Mouse (Mus musculus) thymus, postnatal 14 days (tissue): Measurements from ENCODE around the gene Sh3gl1.
"Not testable (repeated sequence)": the region's sequence is repeated elsewhere in the genome, so short reads cannot be mapped to it uniquely, and the experiment has no call there.

Experiments
- DNase-seq: peaks from one replicate; pipeline ENCODE4 v3.0.0; 2021

Sh3gl1 gene

DNA sequence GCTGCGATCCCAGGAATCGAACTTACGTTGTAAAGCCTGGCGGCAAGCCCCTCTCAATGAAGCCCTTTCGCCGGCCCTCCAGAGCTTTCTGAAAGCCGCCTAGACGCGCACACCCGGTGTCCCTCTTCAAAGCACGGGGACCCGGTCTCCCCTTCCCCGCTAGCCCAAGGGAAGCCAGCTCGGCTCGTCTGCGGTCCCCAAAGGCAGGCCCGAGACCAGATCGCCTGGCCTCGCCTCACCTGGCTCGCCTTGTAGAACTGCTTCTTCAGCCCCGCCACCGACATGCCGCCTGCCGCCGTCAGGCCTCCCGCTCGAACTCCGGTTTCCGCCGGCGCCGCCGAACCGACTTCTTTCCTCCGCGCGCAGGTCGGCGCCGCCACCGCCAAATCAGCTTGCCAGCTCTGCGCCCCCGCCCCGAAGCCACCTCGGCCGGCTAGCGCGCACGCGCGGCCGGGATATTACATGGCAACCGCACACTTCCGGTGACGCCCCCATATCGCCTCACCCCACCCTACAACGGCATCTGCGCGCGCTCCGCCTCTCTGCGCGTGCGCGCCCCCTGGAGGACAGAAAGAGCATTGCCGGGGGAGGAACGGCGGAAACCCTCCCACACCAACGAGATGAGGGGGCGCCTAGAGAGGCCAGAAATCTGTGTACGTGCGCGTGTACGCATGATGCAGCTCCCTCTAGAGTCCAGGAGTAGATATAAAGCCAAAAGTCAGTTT, at the start of gene Sh3gl1:
Sh3gl1 (minus strand) TSS at position 460 of the 725 bp plus-strand sequence.
- peak; percentile 100 for DNase-seq

DNA sequence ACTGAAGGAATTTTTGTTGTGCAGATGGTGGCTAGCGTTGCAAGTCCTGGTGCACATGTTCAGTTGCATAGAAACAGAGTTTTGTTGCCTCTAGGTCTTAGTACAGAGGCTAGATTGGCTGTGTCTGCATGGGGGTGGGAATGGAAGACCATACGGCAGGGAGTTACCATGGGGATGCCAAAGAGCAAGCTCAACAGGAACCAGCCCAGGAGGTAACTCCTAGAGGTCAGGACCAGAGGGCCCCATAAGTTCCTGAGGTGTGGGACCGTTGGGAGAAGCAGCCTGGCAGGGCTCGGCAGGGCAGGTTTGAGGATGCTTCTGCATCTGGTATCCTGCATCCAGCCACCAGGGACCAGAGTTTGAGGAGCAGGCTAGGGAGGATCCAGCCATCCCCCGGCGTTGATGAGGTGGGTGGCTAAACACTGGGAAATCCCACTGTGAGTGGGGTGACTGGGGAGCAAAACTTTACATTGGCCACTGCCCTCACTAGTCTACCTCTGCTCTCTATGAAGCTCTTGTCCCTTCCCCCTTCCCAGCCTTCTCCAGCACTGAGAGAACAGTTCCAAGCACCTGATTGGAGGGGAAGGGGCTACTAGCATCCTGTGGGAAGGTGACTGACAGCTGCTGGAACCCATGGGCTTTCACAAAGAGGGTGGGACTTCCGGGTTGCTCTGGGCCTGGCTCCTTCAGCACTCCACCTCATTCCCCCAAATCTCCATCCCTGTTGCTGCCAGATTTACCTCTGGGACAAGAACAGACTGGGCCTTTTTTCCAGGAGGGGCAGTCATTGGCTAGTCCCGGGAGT, 44.5 kb upstream of the Sh3gl1 start:
- DNase-seq: peak; percentile 21

DNA sequence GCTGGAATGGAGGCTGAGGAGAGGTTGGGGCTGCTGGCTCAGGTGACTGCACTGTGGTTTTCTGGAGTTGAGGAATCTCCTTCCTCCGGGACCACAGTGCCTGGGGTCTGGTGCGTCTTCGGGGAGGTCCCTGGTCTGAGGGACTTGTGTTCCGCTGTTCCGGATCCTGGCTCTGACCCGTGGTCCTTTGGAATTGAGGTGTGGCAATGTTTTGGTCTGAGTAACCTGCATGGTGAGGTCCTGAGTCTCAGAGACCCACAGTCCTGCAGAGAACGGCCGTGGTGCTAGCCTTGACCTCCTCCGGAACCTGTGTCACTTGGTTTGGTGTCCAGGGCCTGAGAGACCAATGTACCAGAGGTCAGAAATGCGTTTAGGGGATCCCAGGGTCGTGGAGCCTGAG, 43.5 kb upstream of the Sh3gl1 start:
- peak; percentile 41 for DNase-seq

DNA sequence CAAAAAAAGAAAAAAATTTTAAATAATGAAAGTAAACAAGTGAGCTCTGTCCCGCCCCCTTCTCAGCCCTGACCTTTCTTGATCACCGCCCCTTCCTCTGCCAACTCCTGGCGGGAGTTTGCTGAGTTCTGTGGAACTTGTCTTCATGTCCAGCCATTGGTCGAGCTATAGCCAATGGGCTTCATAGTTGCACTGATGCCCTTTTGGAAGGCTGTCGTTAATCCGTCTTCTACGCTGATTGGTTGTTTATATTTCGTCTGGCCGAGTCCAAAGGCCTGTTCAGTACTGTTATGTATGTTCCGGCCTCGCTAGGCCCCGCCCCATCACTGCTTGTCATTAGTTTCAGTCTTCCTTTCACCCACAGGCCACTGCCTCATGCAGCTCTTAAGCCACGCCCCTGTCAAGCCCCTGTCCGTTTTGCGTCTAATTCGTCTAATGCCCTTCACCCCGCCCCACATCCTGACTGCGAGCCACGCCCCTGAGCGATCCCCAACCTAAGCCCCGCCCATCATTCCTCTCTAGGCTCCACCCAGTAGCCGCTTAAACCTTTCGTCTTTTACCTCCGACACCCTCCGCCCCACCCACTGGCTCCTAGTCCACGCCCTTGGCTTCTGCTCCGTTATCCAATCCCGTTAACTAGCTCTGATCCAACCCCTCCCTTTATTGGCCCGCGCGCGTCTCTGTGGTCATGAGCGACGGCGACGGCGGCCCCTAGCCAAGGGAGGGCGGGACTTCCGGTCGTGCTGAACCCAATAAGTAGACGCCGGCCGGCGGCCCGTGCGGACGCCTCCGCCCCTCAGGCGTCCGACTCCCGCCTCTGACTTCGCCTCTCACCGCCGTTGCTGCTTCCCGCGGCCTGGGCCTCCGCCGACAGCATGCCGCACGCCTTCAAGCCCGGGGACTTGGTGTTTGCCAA, 42.7 kb upstream of the Sh3gl1 start, which contains the start of gene Hdgfl2:
Hdgfl2 (plus strand) TSS at position 755 of the 916 bp plus-strand sequence.
- peak; percentile 100 for DNase-seq

DNA sequence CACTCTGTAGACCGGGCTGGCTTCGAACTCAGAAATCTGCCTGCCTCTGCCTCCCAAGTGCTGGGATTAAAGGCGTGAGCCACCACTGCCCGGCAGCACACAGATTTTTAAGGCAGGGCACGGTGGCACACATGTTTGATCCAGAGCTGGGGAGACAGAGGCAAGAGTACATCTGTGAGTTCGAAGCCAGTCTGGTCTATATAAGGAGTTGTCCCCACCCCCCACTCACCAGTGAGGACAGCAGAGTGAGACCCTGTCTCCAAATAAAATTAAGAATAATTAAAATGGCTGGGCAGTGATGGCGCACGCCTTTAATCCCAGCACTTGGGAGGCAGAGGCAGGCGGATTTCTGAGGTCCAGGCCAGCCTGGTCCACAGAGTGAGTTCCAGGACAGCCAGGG, 41.9 kb upstream of the Sh3gl1 start:
- DNase-seq: peak; percentile 35

DNA sequence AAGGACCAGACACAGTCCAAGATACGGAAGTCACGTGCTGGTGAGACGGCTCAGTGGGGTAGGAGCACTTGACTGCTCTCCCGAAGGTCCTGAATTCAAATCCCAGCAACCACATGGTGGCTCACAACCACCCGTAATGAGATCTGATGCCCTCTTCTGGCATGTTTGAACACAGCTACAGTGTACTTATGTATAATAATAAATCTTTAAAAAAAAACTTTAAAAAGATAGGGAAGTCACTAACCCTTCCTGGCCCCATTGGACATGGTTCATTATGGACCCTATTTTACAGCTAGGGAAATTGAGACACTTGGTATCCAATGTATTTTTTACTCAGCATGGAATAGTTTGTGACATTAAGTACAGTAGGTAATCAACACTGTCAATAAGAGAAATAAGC, 41.1 kb upstream of the Sh3gl1 start:
- DNase-seq: no peak

DNA sequence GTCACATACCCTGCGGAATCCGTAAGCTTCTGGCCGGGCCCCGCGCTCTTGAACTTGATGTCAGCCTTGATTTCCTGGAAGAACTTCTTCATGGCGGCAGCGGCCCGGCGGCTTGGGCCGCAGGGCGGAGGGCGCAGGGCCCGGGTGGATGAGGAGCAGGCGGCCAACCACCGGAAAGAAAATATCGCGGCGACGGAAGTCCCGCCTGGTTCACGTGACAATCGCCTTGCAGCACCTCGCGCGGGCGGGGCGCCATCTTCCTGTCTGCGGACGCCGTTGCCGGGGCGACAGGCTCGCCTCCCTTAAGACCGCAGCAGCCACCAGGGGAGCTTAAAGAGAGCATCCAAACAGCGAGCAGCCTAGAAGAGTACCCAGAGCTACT, 38.4 kb upstream of the Sh3gl1 start, which contains the start of gene Ubxn6:
Ubxn6 (minus strand) TSS at position 202 of the 382 bp plus-strand sequence.
- peak; percentile 98 for DNase-seq

DNA sequence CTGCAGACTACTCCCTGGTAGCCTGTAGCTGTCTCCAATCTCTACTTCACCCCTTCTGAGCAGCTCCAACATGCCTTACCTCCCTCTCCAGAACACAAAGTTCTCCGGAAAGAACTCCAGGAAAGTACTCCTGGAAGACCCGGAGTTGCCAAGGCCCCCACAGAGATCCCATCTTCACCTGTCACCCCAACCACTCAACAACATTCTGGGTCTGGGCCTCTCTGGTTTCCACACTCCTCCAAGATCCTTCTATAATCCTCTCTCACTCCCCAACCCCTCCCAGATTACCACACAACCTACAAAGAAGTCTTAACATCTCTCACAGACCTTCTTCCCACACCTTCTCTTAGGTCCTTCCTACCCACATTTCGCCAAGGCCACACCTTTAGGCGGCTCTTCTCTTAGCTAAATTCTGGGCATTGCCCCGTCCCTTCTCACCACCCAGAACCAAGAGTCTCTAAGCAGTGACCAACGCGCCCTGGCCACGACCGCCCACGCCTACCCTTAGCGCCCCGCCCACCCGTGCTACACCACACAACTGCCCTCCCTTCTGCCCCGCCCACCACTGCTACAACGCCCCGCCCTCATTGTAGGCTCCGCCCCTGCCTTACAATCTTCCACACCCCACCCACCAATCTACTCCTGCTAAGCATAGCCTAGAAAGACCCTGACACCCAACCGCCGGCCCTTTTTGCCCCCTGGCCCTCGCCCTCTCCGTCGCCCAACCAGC, 37.8 kb upstream of the Sh3gl1 start:
- peak; percentile 85 for DNase-seq

DNA sequence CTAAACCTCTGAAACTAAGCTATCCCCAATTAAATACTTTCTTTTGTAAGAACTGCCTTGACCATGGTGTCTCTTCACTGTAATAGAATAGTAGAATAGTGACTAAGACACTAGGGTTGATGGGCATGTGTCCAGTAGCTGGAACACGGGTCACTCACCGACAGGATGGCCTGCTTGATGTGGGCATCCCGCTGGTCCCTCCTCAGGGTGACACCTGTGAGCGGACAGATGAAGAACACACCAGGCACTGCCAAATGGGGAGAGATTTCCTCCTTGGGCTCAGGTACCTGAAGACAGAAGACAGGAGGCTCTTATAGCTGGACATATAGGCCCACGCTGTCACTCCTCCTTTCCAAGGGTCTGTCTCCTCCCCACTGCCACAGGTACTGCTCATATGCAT, 35.8 kb upstream of the Sh3gl1 start:
- no peak for DNase-seq

DNA sequence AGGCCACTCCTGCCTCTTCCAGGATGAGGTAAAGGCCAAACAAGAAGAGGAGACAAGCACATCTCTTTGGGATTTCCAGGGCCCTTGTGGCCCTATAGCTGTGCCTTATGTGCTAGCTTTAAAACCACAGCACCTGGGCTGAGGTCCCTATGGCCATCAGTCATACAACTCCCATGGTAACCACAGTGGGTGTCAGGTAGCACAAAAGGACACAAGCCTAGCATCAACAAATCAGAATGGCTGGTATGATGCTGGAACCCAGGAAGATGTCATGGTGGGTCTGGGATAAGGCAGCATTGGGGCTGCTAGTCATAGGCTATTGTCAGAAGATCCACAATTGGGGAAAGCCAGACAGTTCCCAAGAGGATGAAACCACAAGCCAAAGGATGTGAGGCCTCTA, 34.7 kb upstream of the Sh3gl1 start:
- DNase-seq: no peak

DNA sequence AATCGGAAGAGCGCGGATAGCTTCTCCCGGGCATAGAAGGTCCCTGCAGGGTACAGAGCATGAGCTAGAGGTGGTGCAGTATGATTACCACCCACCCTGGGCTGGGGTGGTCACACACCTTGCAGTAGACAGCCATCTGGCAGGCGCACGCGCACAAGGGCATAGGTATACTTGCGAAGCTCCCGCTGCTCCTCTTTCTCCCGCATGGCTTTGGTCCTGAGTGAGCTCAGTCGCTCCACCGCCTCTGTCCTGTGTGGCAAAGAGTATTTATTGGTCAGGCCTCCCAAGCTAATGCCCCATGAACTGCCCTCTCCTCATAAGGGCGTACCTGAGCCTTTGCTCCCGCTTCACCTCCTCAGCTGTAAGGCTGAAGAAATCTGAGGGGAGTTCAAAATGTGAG, 32.6 kb upstream of the Sh3gl1 start:
- no peak for DNase-seq

DNA sequence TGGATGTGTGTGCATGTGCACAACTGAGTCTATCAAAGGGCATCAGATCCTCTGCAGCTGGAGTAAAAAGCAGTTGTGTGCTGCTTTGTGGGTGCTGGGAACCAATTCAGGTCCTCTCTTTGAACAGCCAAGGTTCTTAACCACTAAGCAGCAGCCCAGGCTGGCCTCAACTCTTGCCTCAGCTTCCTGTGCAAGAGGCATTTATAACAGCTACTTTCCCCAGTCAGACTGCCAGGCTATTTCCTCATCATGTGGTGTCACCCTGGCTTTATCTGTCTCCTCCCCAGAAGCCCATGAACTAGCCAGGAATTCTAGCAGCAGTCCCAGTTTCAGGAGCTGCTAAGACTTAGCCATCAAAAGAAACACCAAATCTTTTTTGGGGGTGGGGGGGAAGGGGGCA, 30.0 kb upstream of the Sh3gl1 start:
- DNase-seq: no peak

DNA sequence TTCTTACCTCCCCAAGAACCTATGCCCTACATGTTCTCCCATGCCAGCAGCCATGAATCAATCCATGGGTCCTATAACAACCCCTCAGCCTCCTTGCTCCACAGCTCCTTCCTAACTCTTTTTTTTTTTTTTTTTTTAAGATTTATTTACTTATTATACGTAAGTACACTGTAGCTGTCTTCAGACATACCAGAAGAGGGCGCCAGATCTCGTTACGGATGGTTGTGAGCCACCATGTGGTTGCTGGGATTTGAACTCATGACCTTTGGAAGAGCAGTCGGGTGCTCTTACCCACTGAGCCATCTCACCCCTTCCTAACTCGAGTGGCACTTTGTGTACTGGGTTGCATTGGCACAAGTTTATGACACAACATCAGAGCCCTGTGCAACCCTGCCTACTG, 29.3 kb upstream of the Sh3gl1 start:
- DNase-seq: not testable (repeated sequence)

DNA sequence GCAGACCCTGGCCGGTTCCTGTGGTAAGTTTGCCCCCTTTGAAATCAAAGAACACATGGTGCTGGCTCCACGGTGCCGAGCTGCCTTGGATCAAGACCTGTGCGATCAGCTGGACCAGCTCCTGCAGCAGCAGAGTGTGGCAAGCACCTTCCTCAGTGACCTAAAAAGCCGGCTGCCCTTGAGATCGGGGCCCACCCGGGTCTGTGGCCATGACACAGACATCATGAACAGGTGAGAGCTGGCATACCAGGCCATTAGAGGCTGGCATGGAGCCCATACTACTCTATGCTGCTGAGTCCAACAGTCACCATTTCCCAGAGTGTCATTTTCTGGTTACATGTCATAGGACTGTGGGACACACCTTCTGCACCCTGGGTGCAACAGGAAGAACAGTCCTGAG, 25.6 kb upstream of the Sh3gl1 start:
- DNase-seq: no peak

DNA sequence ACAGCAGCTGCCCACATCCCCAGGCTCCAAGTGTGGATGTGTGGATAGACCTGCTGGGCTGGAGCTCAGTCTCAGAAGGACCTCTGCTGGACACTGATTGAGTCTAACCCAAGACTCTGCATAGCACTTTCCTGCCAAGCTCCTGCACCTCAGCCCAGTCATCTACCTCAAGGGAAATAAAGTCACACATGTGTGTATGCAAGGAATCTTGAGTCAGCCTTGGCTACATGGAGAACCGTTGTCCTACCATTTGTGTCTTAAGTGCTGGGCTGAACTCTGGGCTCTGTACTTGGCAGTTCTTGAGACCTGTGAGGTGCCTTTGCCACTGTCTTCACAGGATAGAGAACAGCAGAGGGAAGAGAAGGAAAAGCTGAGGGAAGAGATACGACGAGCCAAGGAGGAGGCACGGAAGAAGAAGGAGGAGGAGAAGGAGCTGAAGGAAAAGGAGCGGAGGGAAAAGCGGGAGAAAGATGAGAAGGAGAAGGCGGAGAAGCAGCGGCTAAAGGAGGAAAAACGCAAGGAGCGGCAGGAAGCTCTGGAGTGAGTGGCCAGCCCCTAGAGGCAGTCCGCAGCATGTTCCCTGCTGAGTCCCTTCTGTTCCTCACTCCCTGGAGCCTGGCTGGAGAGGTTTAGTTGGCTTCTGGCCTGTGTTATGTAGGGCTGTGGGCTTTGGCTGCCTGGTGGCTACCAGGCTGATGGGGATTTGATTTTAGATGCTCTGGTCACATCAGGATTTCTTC, 21.1 kb upstream of the Sh3gl1 start:
- DNase-seq: no peak

DNA sequence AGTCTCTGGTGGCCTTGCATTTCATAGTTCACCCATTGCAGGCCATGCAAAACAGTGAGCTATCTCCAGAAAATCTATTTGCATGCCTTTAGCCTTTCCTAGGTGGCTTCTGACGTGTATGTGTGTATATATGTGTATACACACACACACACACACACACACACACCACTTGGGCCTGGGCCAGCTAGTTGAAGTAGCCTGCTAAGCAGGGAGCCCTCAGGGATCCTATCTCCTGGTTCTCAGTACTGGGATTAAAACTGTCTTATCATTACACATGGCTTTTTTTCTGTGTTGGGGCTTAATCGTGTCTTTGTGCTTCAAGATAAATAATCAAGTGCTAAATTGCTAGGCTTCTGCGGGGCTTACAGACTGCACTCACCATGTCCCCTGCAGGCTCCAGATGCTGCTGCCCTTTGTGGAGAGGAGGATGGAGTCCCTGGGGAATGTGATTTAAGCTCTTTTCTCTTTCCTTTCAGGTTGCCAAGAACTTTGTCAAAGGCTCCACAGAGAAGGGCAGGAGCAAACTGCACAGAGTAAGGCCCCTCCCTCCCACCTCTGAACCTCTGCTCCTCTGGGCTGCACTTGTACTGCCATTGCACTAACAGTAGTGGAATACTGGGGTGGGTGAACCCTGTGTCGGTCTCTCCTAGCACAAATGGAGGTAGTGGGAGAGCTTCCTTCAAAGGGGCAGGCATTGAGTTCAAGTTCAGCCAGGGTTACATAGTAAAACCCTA, 19.7 kb upstream of the Sh3gl1 start:
- DNase-seq: no peak

DNA sequence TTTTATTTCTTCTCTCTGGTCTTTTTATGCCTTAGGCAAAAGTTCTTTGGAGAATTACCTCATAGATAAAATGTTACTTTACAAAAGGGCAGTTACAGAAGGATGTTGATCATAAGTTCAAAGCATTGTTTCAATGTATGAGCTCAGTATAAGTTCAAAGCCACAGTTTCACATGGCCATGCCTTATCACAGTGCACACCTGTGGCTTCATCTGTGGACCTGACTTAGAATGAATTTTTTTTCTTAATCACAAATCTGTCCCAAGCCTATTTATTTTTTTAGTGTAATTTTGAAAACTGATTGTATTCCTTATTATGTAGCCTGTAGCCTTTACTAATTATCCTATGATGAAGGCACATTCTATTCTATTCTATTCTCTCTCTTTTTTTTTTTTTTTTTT, 18.5 kb upstream of the Sh3gl1 start:
- no peak for DNase-seq

DNA sequence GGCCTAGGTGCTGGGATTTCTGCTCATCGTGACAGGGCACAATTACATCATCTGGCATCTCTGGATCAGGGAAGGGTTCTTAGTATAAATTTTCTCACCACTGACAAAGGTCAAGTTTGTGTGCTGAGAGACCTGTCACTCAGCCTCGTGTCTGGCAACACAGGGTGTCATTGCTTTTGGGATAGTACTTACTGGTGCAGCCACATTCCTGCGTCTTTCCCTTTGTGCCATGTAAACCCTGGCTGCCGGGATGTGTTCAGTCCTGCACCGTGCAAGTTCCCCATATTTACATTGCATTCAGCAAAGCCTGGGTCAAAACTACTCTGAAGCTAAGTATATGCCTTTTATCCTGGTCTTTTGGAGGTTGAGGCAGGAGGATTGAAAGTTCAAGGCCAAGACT, 14.9 kb upstream of the Sh3gl1 start:
- no peak for DNase-seq

DNA sequence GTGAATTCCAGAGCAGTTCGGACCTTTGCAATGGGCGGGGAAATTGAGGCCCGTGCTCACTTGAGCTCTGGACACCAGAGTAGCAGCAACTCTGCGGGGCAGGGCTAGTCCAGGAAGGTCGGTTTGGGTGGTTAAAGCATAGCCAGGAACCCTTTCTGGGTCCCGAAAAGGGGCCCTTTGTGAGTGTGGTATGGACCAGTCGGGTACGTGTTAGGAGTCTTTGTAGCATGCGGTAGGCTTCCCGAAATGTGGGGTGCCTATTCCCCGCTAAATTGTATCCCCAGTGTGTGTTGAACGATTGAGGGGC, 4.4 kb upstream of the Sh3gl1 start:
- no peak for DNase-seq

DNA sequence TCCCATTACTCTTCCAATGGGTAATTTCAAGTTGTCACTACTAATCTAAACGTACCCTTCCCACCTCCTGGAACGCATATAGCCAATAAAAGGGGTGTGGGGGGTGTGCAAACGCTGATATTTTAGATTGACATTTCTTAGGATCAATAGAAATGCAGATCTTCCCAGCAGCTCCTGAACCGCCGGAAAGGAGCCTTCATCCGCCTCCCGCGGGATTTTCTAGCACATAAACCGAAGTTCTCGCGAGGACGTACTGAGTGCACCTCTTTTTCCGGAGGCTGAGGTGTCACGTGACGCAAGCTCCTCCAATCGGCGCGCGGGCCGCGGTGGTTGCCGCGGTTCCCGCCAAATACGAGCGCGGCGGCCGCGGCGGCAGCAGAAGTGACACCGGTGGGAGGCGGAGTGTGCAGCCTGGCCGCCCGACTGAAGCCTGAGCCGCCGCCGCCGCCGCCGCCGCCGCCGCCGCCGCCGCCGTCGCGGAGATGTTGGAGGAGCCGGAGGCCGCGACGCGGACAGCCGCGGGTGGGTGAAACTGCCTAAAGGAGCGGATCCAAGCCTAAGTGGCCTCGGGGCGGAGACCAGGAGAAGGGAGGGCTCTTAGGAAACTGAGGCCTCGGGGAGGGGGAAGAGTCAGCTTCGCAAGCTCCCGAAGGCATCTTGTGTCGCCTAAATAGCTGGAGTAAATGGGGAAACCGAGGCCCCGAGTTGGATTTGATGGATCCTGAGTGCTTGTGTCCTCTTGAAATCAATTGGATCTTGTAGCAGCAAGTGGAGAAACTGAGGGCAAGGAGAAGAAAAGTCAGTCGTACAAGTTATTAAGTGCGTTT, 3.8 kb upstream of the Sh3gl1 start, which contains the start of gene Chaf1a:
Chaf1a (plus strand) TSS at position 410 of the 827 bp plus-strand sequence.
- peak; percentile 97 for DNase-seq
